Mouse (Mus musculus) lung, embryonic 16.5 days (tissue): ENCODE data around the gene Lmo7. TPM values are rescaled to one million over a fixed set of nuclear protein-coding genes. Genes with fewer than 3 reads are reported as not detected.

Experiments used
- ATAC-seq: fragments of 200-750 bp; cut with Nextera tagmentation; 2 replicates; pipeline ENCODE4 v1.8.0; 2017; ENCODE audit warnings: low read depth, mild to moderate bottlenecking, moderate library complexity
- H3K27ac ChIP-seq: fragments of 300-500 bp; sonication (generic); 2 replicates; pipeline ENCODE4 v1.5.1; 2014; ENCODE audit warnings: mild to moderate bottlenecking, control low read depth, low read length
- H3K27me3 ChIP-seq: fragments of 300-500 bp; sonication (generic); 2 replicates; pipeline ENCODE4 v1.6.1; 2014; ENCODE audit warnings: low read depth, low read length, mixed read lengths; ENCODE audit not compliant: control insufficient read depth, insufficient read depth
- H3K36me3 ChIP-seq: fragments of 300-500 bp; sonication (generic); 2 replicates; pipeline ENCODE4 v1.6.1; 2014; ENCODE audit warnings: low read length; ENCODE audit not compliant: control insufficient read depth, insufficient read depth
- H3K4me1 ChIP-seq: fragments of 300-500 bp; sonication (generic); replicated peaks from 2 replicates; pipeline ENCODE4 v1.6.1; 2014; ENCODE audit warnings: low read length, mixed read lengths; ENCODE audit not compliant: control insufficient read depth, insufficient read depth
- H3K4me2 ChIP-seq: fragments of 300-500 bp; sonication (generic); 2 replicates; pipeline ENCODE4 v1.6.1; 2014; ENCODE audit warnings: low read depth, low read length, control low read depth
- H3K4me3 ChIP-seq: fragments of 300-500 bp; sonication (generic); 2 replicates; pipeline ENCODE4 v1.5.1; 2014; ENCODE audit warnings: mild to moderate bottlenecking, low read length, control low read depth
- H3K9ac ChIP-seq: fragments of 300-500 bp; sonication (generic); 2 replicates; pipeline ENCODE4 v1.6.1; 2014; ENCODE audit warnings: low read length, control low read depth
- H3K9me3 ChIP-seq: fragments of 300-500 bp; sonication (generic); 2 replicates; pipeline ENCODE4 v1.6.1; 2016; ENCODE audit warnings: low read length; ENCODE audit not compliant: control insufficient read depth
- WGBS: fragments of 180-500 bp; shearing (Covaris S2); extraction: QIAGEN DNeasy Blood & Tissue Kit; methylation state at CpG from one replicate; pipeline ENCODE4 v1.1.7; 2014; 5-methylcytosine and 5-hydroxymethylcytosine counted together
- polyA plus RNA-seq: library from polyadenylated mRNA; unstranded; fragments of >200 nt; fragmentation: Nextera tagmentation; extraction: Ambion mirVana; gene quantifications from 2 replicates; pipeline ENCODE4 v1.2.1, GENCODE M21; 2015

Lmo7 gene
- polyA plus RNA-seq, 1 experiment from 2014 or later: 46.4 TPM

GRCm38 (mm10) chr14:101872846-101873245, 143.1 kb downstream of the Lmo7 start:
- Histone ChIP-seq H3K36me3 (peaks cover 4% of the 10 kb centered on the region; the same call in 1 of the 2 replicates), H3K4me3 (no peak overlapping the region), H3K27ac (peak overlapping the region; percentile 56; the same call in 1 of the 2 replicates), H3K27me3 (no peaks in the 10 kb centered on the region), H3K9ac (no peak overlapping the region), H3K4me2 (no peak overlapping the region), H3K9me3 (no peaks in the 10 kb centered on the region), H3K4me1 (no peaks in the 10 kb centered on the region)
- peak; percentile 64 for ATAC-seq
- WGBS: 43% methylated on average over 3 of the region's 3 CpGs

- no peaks in the 10 kb centered on the region for H3K9me3 ChIP-seq
- no peaks in the 10 kb centered on the region for H3K27me3 ChIP-seq
- no peaks in the 10 kb centered on the region for H3K4me1 ChIP-seq
- no peak overlapping the region for H3K4me3 ChIP-seq
- 67% methylated on average over 8 of the region's 8 CpGs for WGBS
- peaks cover 4% of the 10 kb centered on the region for H3K36me3 ChIP-seq
- no peak for ATAC-seq
- H3K9ac ChIP-seq: no peak overlapping the region
- H3K4me2 ChIP-seq: no peak overlapping the region
- H3K27ac ChIP-seq: no peak overlapping the region
Measured at GRCm38 (mm10) chr14:101878346-101879049, 148.7 kb downstream of the Lmo7 start.

DNA sequence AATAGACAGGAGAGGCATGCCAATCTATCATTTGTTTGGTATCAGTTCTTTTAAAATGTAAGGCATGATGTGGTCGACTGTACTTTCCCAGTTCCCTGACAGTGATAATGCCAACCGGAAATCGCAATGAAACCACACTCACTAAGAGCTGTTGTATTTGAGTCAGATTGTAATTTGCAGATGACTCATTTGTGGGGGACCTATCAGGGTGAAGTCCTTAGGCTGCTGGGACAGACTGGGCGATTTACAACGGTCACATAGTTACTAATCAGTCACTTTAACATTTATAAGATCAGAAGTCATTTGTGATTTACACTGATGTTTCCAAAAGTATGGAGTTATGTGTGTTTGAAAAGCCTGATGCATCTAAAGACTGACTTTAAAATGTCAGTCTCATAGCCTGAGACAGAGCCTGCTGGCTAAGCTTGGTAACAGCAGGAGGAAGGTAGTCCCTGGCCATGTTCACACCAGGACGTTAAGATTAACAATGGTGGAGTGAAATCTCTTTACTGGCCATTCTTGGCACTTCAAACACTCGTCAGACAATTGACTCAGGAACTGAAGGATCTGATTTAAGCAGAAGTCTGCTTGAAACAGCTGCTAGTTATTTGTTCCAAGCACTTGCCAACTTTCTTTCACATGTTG, 149.4 kb downstream of the Lmo7 start:
- Histone ChIP-seq H3K27ac (no peak overlapping the region), H3K9ac (no peak overlapping the region), H3K4me1 (no peaks in the 10 kb centered on the region), H3K27me3 (no peaks in the 10 kb centered on the region), H3K9me3 (no peaks in the 10 kb centered on the region), H3K4me3 (no peak overlapping the region), H3K36me3 (peaks cover 4% of the 10 kb centered on the region), H3K4me2 (no peak overlapping the region)
- no peak for ATAC-seq
- WGBS: 34% methylated on average over 7 of the region's 7 CpGs

GRCm38 (mm10) chr14:101882966-101883365, 153.2 kb downstream of the Lmo7 start:
- no peaks in the 10 kb centered on the region for H3K27me3 ChIP-seq
- ATAC-seq: peak; percentile 84
- H3K27ac ChIP-seq: peak overlapping the region; percentile 55
- no peak overlapping the region for H3K4me2 ChIP-seq
- H3K4me1 ChIP-seq: no peaks in the 10 kb centered on the region
- no peaks in the 10 kb centered on the region for H3K9me3 ChIP-seq
- H3K4me3 ChIP-seq: no peak overlapping the region
- no peak overlapping the region for H3K9ac ChIP-seq
- WGBS: 20% methylated on average over 5 of the region's 5 CpGs
- peaks cover 18% of the 10 kb centered on the region for H3K36me3 ChIP-seq

DNA sequence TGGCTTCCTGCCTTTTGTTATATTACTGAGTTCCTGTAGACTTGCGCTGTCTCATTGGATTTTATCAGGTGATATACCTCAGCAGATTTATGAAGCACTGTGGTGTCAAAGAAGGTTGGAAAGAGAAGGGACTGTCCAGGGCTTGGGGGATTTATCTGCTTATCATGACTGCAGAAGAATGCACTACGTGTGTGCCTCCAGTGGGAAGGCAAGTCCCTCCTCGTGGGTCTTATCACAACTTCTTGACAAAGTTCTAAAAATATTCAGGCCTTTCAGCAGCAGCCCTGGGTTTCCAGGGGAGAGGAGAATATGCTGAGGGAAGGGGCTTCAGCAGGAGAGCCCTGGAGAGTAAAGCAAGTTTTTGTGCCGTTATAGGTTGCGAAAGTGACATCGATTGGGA, 154.0 kb downstream of the Lmo7 start:
- no peak overlapping the region for H3K4me2 ChIP-seq
- ATAC-seq: no peak
- no peaks in the 10 kb centered on the region for H3K4me1 ChIP-seq
- H3K9me3 ChIP-seq: no peaks in the 10 kb centered on the region
- no peak overlapping the region for H3K4me3 ChIP-seq
- WGBS: 61% methylated on average over 6 of the region's 6 CpGs
- no peak overlapping the region for H3K9ac ChIP-seq
- H3K27me3 ChIP-seq: no peaks in the 10 kb centered on the region
- peaks cover 18% of the 10 kb centered on the region for H3K36me3 ChIP-seq
- H3K27ac ChIP-seq: no peak overlapping the region

GRCm38 (mm10) chr14:101886320-101886719, 156.6 kb downstream of the Lmo7 start:
- peaks cover 18% of the 10 kb centered on the region for H3K36me3 ChIP-seq
- no peak overlapping the region for H3K4me2 ChIP-seq
- H3K4me1 ChIP-seq: no peaks in the 10 kb centered on the region
- no peak overlapping the region for H3K4me3 ChIP-seq
- no peak for ATAC-seq
- H3K27ac ChIP-seq: no peak overlapping the region
- 92% methylated on average over 10 of the region's 10 CpGs for WGBS
- no peak overlapping the region for H3K9ac ChIP-seq
- H3K9me3 ChIP-seq: no peaks in the 10 kb centered on the region
- no peaks in the 10 kb centered on the region for H3K27me3 ChIP-seq

GRCm38 (mm10) chr14:101891903-101892448, 162.2 kb downstream of the Lmo7 start:
- Histone ChIP-seq H3K27me3 (no peaks in the 10 kb centered on the region), H3K9me3 (no peaks in the 10 kb centered on the region), H3K4me3 (no peak overlapping the region), H3K36me3 (peaks cover 5% of the 10 kb centered on the region; the same call in 1 of the 2 replicates), H3K4me2 (no peak overlapping the region), H3K9ac (no peak overlapping the region), H3K4me1 (no peaks in the 10 kb centered on the region), H3K27ac (no peak overlapping the region)
- WGBS: 41% methylated on average over 10 of the region's 10 CpGs
- no peak for ATAC-seq

DNA sequence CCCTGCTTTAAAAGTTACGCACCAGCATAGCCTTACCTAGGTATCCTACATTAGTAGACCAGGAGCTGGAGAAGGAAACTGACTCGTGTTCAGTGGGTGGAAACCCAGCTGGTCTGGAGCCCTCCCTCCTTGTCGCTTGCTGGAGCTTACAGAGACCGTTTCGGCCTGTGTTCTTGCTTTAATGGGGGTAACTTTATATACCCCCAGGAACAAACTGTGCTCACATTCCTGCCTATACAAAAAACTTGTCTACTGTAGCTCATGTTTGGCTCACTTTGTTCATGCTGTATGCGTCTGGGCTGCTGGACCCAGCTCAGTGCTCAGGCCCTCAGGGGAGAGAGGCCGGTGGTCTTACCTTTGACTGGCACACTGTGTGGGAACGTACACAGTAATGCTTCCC, 162.7 kb downstream of the Lmo7 start:
- 79% methylated on average over 8 of the region's 8 CpGs for WGBS
- H3K4me3 ChIP-seq: no peak overlapping the region
- H3K4me2 ChIP-seq: no peak overlapping the region
- no peaks in the 10 kb centered on the region for H3K9me3 ChIP-seq
- H3K27ac ChIP-seq: no peak overlapping the region
- H3K27me3 ChIP-seq: no peaks in the 10 kb centered on the region
- H3K4me1 ChIP-seq: no peaks in the 10 kb centered on the region; the same call in 1 of the 2 replicates
- no peaks in the 10 kb centered on the region for H3K36me3 ChIP-seq
- ATAC-seq: no peak
- no peak overlapping the region for H3K9ac ChIP-seq

- ATAC-seq: no peak
- Histone ChIP-seq H3K4me1 (no peaks in the 10 kb centered on the region; the same call in 1 of the 2 replicates), H3K27ac (no peak overlapping the region), H3K4me3 (no peak overlapping the region), H3K4me2 (no peak overlapping the region), H3K9me3 (no peaks in the 10 kb centered on the region), H3K27me3 (no peaks in the 10 kb centered on the region), H3K36me3 (no peaks in the 10 kb centered on the region), H3K9ac (no peak overlapping the region)
- 86% methylated on average over 6 of the region's 6 CpGs for WGBS
Measured at GRCm38 (mm10) chr14:101893215-101893614, 163.5 kb downstream of the Lmo7 start.
